Mouse (Mus musculus): ENCODE results near the gene Pp2d1. TPM values are rescaled to one million over a fixed set of nuclear protein-coding genes. Genes with fewer than 3 reads are reported as not detected.

Pp2d1 gene
- polyA plus RNA-seq, 1 experiment = not detected

- H3K27me3 ChIP-seq (ENCODE audit: control insufficient read depth) = no peaks in the 10 kb centered on the region
- H3K9me3 ChIP-seq (ENCODE audit: control insufficient read depth, low read length) = no peaks in the 10 kb centered on the region
- peak overlapping the region; percentile 75 for H3K4me3 ChIP-seq (replicated peaks)
- peaks cover 43% of the 10 kb centered on the region for H3K4me1 ChIP-seq (ENCODE audit: control insufficient read depth)
- TF ChIP-seq TAL1 (IDR thresholded peaks at IDR 0.05; ENCODE audit: low read length) (no peak), GATA1 (IDR thresholded peaks at IDR 0.05; ENCODE audit: low read length) (no peak)
- peaks cover 5% of the 10 kb centered on the region for H3K36me3 ChIP-seq (ENCODE audit: control insufficient read depth)
Observed at GRCm38 (mm10) chr17:53567346-53568101, 28.3 kb upstream of the Pp2d1 start.

GRCm38 (mm10) chr17:53566919-53567345, 27.7 kb upstream of the Pp2d1 start:
- peaks cover 5% of the 10 kb centered on the region for H3K36me3 ChIP-seq (ENCODE audit: control insufficient read depth)
- H3K27me3 ChIP-seq (ENCODE audit: control insufficient read depth) = no peaks in the 10 kb centered on the region

GRCm38 (mm10) chr17:53566161-53566918, 27.1 kb upstream of the Pp2d1 start, which contains the start of gene Kat2b:
Kat2b (plus strand) TSS chr17:53566861.
- Histone ChIP-seq H3K4me3 (replicated peaks) (peak within 1 kb of the TSS; percentile 75), H3K9me3 (ENCODE audit: control insufficient read depth, low read length) (no peaks in the 10 kb centered on the region), H3K4me1 (ENCODE audit: control insufficient read depth) (peaks cover 37% of the 10 kb centered on the region), H3K36me3 (ENCODE audit: control insufficient read depth) (peaks cover under 1% of the 10 kb centered on the region), H3K27me3 (ENCODE audit: control insufficient read depth) (no peaks in the 10 kb centered on the region)
- no peak for TF ChIP-seq GATA1 (IDR thresholded peaks at IDR 0.05; ENCODE audit: low read length)
- no peak for TF ChIP-seq TAL1 (IDR thresholded peaks at IDR 0.05; ENCODE audit: low read length)

More at GRCm38 (mm10) chr17:53566919-53567345, 27.7 kb upstream of the Pp2d1 start:
- no peak for TF ChIP-seq GATA1 (IDR thresholded peaks at IDR 0.05; ENCODE audit: low read length)
- no peak for TF ChIP-seq TAL1 (IDR thresholded peaks at IDR 0.05; ENCODE audit: low read length)
- H3K4me3 ChIP-seq (replicated peaks) = peak overlapping the region; percentile 75
- H3K4me1 ChIP-seq (ENCODE audit: control insufficient read depth) = peaks cover 43% of the 10 kb centered on the region
- no peaks in the 10 kb centered on the region for H3K9me3 ChIP-seq (ENCODE audit: control insufficient read depth, low read length)

- Histone ChIP-seq H3K36me3 (ENCODE audit: control insufficient read depth) (no peaks in the 10 kb centered on the region), H3K9me3 (ENCODE audit: control insufficient read depth, low read length) (no peaks in the 10 kb centered on the region)
- no peak for TF ChIP-seq TAL1 (IDR thresholded peaks at IDR 0.05; ENCODE audit: low read length)
- TF ChIP-seq GATA1 (IDR thresholded peaks at IDR 0.05; ENCODE audit: low read length) = no peak
Observed at GRCm38 (mm10) chr17:53564837-53565236, 25.6 kb upstream of the Pp2d1 start.

GRCm38 (mm10) chr17:53561458-53562029, 22.3 kb upstream of the Pp2d1 start:
- Histone ChIP-seq H3K4me1 (ENCODE audit: control insufficient read depth) (peaks cover 18% of the 10 kb centered on the region), H3K4me3 (replicated peaks) (no peak overlapping the region), H3K27me3 (ENCODE audit: control insufficient read depth) (no peaks in the 10 kb centered on the region), H3K36me3 (ENCODE audit: control insufficient read depth) (no peaks in the 10 kb centered on the region), H3K9me3 (ENCODE audit: control insufficient read depth, low read length) (no peaks in the 10 kb centered on the region)
- TF ChIP-seq TAL1 (IDR thresholded peaks at IDR 0.05; ENCODE audit: low read length) = no peak
- TF ChIP-seq GATA1 (IDR thresholded peaks at IDR 0.05; ENCODE audit: low read length) = no peak

More at GRCm38 (mm10) chr17:53564837-53565236, 25.6 kb upstream of the Pp2d1 start:
- Histone ChIP-seq H3K4me3 (replicated peaks) (no peak overlapping the region), H3K27me3 (ENCODE audit: control insufficient read depth) (no peaks in the 10 kb centered on the region), H3K4me1 (ENCODE audit: control insufficient read depth) (peaks cover 25% of the 10 kb centered on the region)

GRCm38 (mm10) chr17:53559646-53560045, 20.4 kb upstream of the Pp2d1 start:
- Histone ChIP-seq H3K4me1 (ENCODE audit: control insufficient read depth) (peaks cover 30% of the 10 kb centered on the region), H3K27me3 (ENCODE audit: control insufficient read depth) (no peaks in the 10 kb centered on the region), H3K4me3 (replicated peaks) (no peak overlapping the region), H3K36me3 (ENCODE audit: control insufficient read depth) (no peaks in the 10 kb centered on the region; the same call in 1 of the 2 replicates), H3K9me3 (ENCODE audit: control insufficient read depth, low read length) (no peaks in the 10 kb centered on the region)
- TF ChIP-seq TAL1 (IDR thresholded peaks at IDR 0.05; ENCODE audit: low read length) (no peak), GATA1 (IDR thresholded peaks at IDR 0.05; ENCODE audit: low read length) (no peak)

- Histone ChIP-seq H3K9me3 (ENCODE audit: control insufficient read depth, low read length) (no peaks in the 10 kb centered on the region), H3K36me3 (ENCODE audit: control insufficient read depth) (no peaks in the 10 kb centered on the region; the same call in 1 of the 2 replicates), H3K4me1 (ENCODE audit: control insufficient read depth) (peaks cover 39% of the 10 kb centered on the region), H3K27me3 (ENCODE audit: control insufficient read depth) (no peaks in the 10 kb centered on the region), H3K4me3 (replicated peaks) (no peak overlapping the region)
- TF ChIP-seq GATA1 (IDR thresholded peaks at IDR 0.05; ENCODE audit: low read length) = peak; percentile 22; the same call in 1 of the 2 replicates
- no peak for TF ChIP-seq TAL1 (IDR thresholded peaks at IDR 0.05; ENCODE audit: low read length)
Observed at GRCm38 (mm10) chr17:53557443-53557842, 18.2 kb upstream of the Pp2d1 start.

- no peaks in the 10 kb centered on the region; the same call in 1 of the 2 replicates for H3K36me3 ChIP-seq (ENCODE audit: control insufficient read depth)
- H3K4me1 ChIP-seq (ENCODE audit: control insufficient read depth) = peaks cover 39% of the 10 kb centered on the region
- H3K9me3 ChIP-seq (ENCODE audit: control insufficient read depth, low read length) = peaks cover 5% of the 10 kb centered on the region
- no peak overlapping the region for H3K4me3 ChIP-seq (replicated peaks)
- H3K27me3 ChIP-seq (ENCODE audit: control insufficient read depth) = no peaks in the 10 kb centered on the region
- peak; percentile 41; the same call in 1 of the 3 replicates for TF ChIP-seq TAL1 (IDR thresholded peaks at IDR 0.05; ENCODE audit: low read length)
- TF ChIP-seq GATA1 (IDR thresholded peaks at IDR 0.05; ENCODE audit: low read length) = peak; percentile 40
Observed at GRCm38 (mm10) chr17:53554813-53555212, 15.6 kb upstream of the Pp2d1 start.
